ENCODE assay signal across 17 mouse cellular contexts in the genomic region with DNA sequence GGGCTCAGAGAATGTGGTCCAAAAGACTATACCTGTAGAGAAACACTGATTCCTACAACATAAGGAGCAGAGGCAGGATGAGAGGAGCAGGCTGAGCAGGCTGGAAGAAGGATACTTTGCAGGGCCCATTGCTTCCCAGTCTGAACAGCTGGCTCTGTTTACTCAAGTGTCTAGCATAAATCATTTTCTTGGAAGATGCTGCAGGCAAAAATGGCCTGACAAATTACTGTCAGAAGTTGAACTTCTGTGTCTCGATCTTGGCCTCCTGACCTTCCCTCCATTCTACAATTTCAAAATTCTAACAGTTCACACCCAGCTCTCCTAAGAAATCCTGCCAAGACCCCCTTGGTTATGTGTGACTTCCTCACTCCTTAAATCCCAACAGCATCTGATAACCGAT.
DNase-seq lines count a peak whose midpoint lies in the region; ATAC-seq lines count a peak whose summit lies in the region.
"Had no signal": no experiment of that assay in that cellular context is flagged by ENCODE, and none has a peak within 500 bp of the region (broad histone marks: within the 10 kb centered on the region; RNA-seq: fewer than 3 reads in every experiment).

No protein-coding gene starts in this region.

- DNase-seq in embryo, embryonic 10 days (ENCODE audit: low spot score) = peak; percentile 48
- DNase-seq in embryo, embryonic 9.5 days (ENCODE audit: extremely low spot score) = no peak
- DNase-seq in 3T3-L1 (ENCODE audit: low read depth, low spot score) = peak; percentile 82
- DNase-seq in lung, postnatal 36 days = peak; percentile 53
- no peak for DNase-seq in forebrain, embryonic 10.5 days (ENCODE audit: extremely low spot score, low spot score)
- DNase-seq in neural tube, embryonic 10.5 days (ENCODE audit: extremely low spot score, low spot score) = no peak
- DNase-seq: cerebellum, adult 9-11 months; forebrain, postnatal 0 days; heart, postnatal 14 days; right cerebral cortex, adult 18-20 months; thymus, postnatal 4 days had no signal

- H3K4me2 ChIP-seq in kidney, embryonic 16.5 days (replicated peaks; ENCODE audit: low read depth, low read length) = no peak overlapping the region
- H3K4me2 ChIP-seq in midbrain, embryonic 16.5 days (ENCODE audit: low read length) = no peak overlapping the region
- H3K4me2 ChIP-seq: embryonic facial prominence, embryonic 15.5 days; liver, embryonic 12.5 days; midbrain, embryonic 12.5 days; neural tube, embryonic 13.5 days had no signal

- H3K27ac ChIP-seq in kidney, embryonic 16.5 days (ENCODE audit: low read length) = no peak overlapping the region
- no peak overlapping the region for H3K27ac ChIP-seq in forebrain, embryonic 10.5 days
- H3K27ac ChIP-seq in midbrain, embryonic 16.5 days (ENCODE audit: low read length) = no peak overlapping the region
- H3K27ac ChIP-seq: embryonic facial prominence, embryonic 15.5 days; liver, embryonic 12.5 days; midbrain, embryonic 12.5 days; neural tube, embryonic 13.5 days had no signal

- peaks cover 15% of the 10 kb centered on the region for H3K4me1 ChIP-seq in kidney, embryonic 16.5 days (ENCODE audit: insufficient read depth, low read length)
- H3K4me1 ChIP-seq in forebrain, embryonic 10.5 days = peaks cover 38% of the 10 kb centered on the region
- H3K4me1 ChIP-seq in midbrain, embryonic 16.5 days (ENCODE audit: control insufficient read depth, insufficient read depth, low read length) = no peaks in the 10 kb centered on the region; the same call in 1 of the 2 replicates
- H3K4me1 ChIP-seq: liver, embryonic 12.5 days had no signal

- H3K4me3 ChIP-seq in kidney, embryonic 16.5 days (ENCODE audit: low read length) = no peak overlapping the region
- H3K4me3 ChIP-seq in forebrain, embryonic 10.5 days = no peak overlapping the region
- no peak overlapping the region for H3K4me3 ChIP-seq in midbrain, embryonic 16.5 days (ENCODE audit: low read depth, low read length)
- H3K4me3 ChIP-seq: embryonic facial prominence, embryonic 15.5 days; liver, embryonic 12.5 days; midbrain, embryonic 12.5 days; neural tube, embryonic 13.5 days had no signal

- H3K9me3 ChIP-seq in kidney, embryonic 16.5 days (ENCODE audit: low read length) = no peaks in the 10 kb centered on the region
- no peaks in the 10 kb centered on the region for H3K9me3 ChIP-seq in forebrain, embryonic 10.5 days
- no peaks in the 10 kb centered on the region for H3K9me3 ChIP-seq in midbrain, embryonic 16.5 days (replicated peaks; ENCODE audit: control insufficient read depth, low read length, poor library complexity, severe bottlenecking)
- H3K9me3 ChIP-seq: embryonic facial prominence, embryonic 15.5 days; liver, embryonic 12.5 days; midbrain, embryonic 12.5 days; neural tube, embryonic 13.5 days had no signal

- H3K36me3 ChIP-seq in kidney, embryonic 16.5 days (ENCODE audit: insufficient read depth, low read length) = no peaks in the 10 kb centered on the region
- no peaks in the 10 kb centered on the region for H3K36me3 ChIP-seq in forebrain, embryonic 10.5 days (replicated peaks)
- no peaks in the 10 kb centered on the region for H3K36me3 ChIP-seq in midbrain, embryonic 16.5 days (ENCODE audit: control insufficient read depth, insufficient read depth, low read length)
- H3K36me3 ChIP-seq: embryonic facial prominence, embryonic 15.5 days; liver, embryonic 12.5 days; midbrain, embryonic 12.5 days; neural tube, embryonic 13.5 days had no signal

- WGBS in kidney, embryonic 16.5 days = 19% methylated on average over 2 of the region's 2 CpGs
- 74% methylated on average over 2 of the region's 2 CpGs for WGBS in forebrain, embryonic 10.5 days
- 84% methylated on average over 2 of the region's 2 CpGs for WGBS in midbrain, embryonic 16.5 days

- no peak overlapping the region for H3K9ac ChIP-seq in kidney, embryonic 16.5 days (replicated peaks; ENCODE audit: low read length)
- no peak overlapping the region for H3K9ac ChIP-seq in midbrain, embryonic 16.5 days (ENCODE audit: low read depth, low read length)
- H3K9ac ChIP-seq: embryonic facial prominence, embryonic 15.5 days; forebrain, postnatal 0 days; liver, embryonic 12.5 days; midbrain, embryonic 12.5 days; neural tube, embryonic 13.5 days had no signal

- ATAC-seq in kidney, embryonic 16.5 days (ENCODE audit: low FRiP score, low TSS enrichment) = peak; percentile 79; the same call in 1 of the 2 replicates
- ATAC-seq in midbrain, embryonic 16.5 days = no peak
- ATAC-seq: forebrain, postnatal 0 days; liver, embryonic 12.5 days had no signal

- no peaks in the 10 kb centered on the region for H3K27me3 ChIP-seq in kidney, embryonic 16.5 days (ENCODE audit: insufficient read depth, low read length)
- peaks cover 6% of the 10 kb centered on the region for H3K27me3 ChIP-seq in forebrain, embryonic 10.5 days (ENCODE audit: poor library complexity, severe bottlenecking)
- no peaks in the 10 kb centered on the region for H3K27me3 ChIP-seq in midbrain, embryonic 16.5 days (ENCODE audit: control insufficient read depth, insufficient read depth, low read depth, low read length)
- H3K27me3 ChIP-seq: embryonic facial prominence, embryonic 15.5 days; liver, embryonic 12.5 days; neural tube, embryonic 13.5 days had no signal

Comparison
In these comparisons a context has a peak if more than half of its experiments do, and no peak if none do; other contexts are left out.
1. DNase-seq: peak in embryo, embryonic 10 days (single experiment), 3T3-L1 (single experiment) and lung, postnatal 36 days (single experiment); none in embryo, embryonic 9.5 days (single experiment), forebrain, embryonic 10.5 days (single experiment) and neural tube, embryonic 10.5 days (single experiment).